Mouse (Mus musculus) adrenal gland, adult 18-20 months (tissue): ENCODE data around the gene Gm21789. TPM values are rescaled to one million over a fixed set of nuclear protein-coding genes. Genes with fewer than 3 reads are reported as not detected.
"Not testable (repeated sequence)": the region's sequence is repeated elsewhere in the genome, so short reads cannot be mapped to it uniquely, and the experiment has no call there.

ENCODE experiments used
- DNase-seq, 2 experiments: peaks; one replicate each; pipeline ENCODE4 v3.0.0; 2021 to 2022; ENCODE audit warnings: low spot score in 2 of 2
- long read RNA-seq, 2 experiments: library from polyadenylated mRNA; stranded (forward); transcript quantifications; one replicate each; pipeline ENCODE4 v2.0.0; 2021
- total RNA-seq, 2 experiments: library from RNA; stranded (reverse); gene quantifications; 1 replicate in 1 of 2; 2 replicates in 1 of 2; pipeline ENCODE4 v1.2.3; 2021

Gm21789 gene
- total RNA-seq, result not detected
- long read RNA-seq, experiment 1, result 0 reads
- long read RNA-seq, experiment 2, result 0 reads

- DNase-seq, result not testable (repeated sequence)
Observed at GRCm38 (mm10) chrX:32941468-32941867, at the start of gene Gm21789. Gm21789 (plus strand) TSS chrX:32941768.

- not testable (repeated sequence) for DNase-seq
Observed at GRCm38 (mm10) chrX:32894325-32894724, 47.2 kb upstream of the Gm21789 start, which contains the start of gene Btbd35f30. Btbd35f30 (plus strand) TSS chrX:32894625.

- DNase-seq, result not testable (repeated sequence)
Observed at GRCm38 (mm10) chrX:32973597-32973996, 32.0 kb downstream of the Gm21789 start, which contains the start of gene Btbd35f5. Btbd35f5 (plus strand) TSS chrX:32973897.

Other genes with a start within 250 kb of the Gm21789 start
- not detected for gene Btbd35f21, start 215.7 kb upstream of the Gm21789 start, total RNA-seq
- gene Btbd35f30, start 47.1 kb upstream of the Gm21789 start, total RNA-seq, result not detected
- not detected for gene Btbd35f5, start 32.1 kb downstream of the Gm21789 start, total RNA-seq